Mouse (Mus musculus) right cerebral cortex, postnatal 4 days (tissue): ENCODE results near the gene Gm43518.

Source experiments
- DNase-seq: peaks from one replicate; pipeline ENCODE4 v3.0.0-alpha.2; 2022

Gm43518 gene

GRCm38 (mm10) chr5:123933957-123934591 is 6.9 kb downstream of the Gm43518 start:
- no peak for DNase-seq

GRCm38 (mm10) chr5:123935931-123936330 is 8.7 kb downstream of the Gm43518 start:
- no peak for DNase-seq

- DNase-seq = no peak
Observed at GRCm38 (mm10) chr5:123938479-123938878, 11.3 kb downstream of the Gm43518 start.

DNA sequence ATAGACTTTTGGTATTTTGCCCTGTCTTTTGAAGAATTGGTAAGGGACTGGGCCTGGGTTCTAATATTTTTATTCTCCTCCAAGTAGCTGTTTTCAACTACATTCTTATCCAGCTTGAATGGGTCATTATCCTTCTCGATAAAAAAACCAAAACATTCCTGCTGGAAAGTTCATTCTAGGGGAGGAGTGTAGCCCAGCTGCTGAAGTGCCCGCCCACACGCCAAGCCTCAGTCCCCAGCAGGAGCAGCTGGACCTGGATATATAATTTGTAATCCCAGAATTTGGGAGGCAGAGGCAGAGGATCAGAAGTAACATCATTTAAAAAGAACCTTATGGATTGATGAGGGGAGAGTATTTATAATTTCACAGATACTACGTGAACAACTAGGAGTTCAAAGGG is 19.3 kb downstream of the Gm43518 start:
- no peak for DNase-seq

GRCm38 (mm10) chr5:123947041-123947761 is 20.0 kb downstream of the Gm43518 start:
- DNase-seq = no peak

GRCm38 (mm10) chr5:123952365-123953045 is 25.3 kb downstream of the Gm43518 start:
- no peak for DNase-seq

DNA sequence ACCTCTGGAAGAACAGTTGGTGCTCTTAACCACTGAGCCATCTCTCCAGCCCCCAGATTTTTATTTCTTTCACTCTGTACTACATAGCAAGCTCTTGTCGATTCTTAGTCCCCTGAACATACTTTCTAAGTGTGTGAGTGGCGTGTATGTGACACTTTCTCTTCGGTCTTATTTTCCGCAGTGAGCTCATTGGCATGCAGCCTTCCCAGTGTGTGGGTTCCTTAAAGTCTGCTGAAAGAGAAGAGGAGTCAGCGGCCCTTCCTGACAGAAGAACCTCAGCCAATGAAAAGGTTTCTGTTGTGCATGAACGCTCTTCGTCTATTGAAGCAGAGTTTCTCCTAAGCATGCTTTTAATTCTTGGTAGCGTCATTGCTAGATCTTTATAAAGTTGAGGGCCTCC is 30.0 kb downstream of the Gm43518 start:
- no peak for DNase-seq

GRCm38 (mm10) chr5:123959018-123959417 is 31.8 kb downstream of the Gm43518 start:
- DNase-seq = no peak

DNA sequence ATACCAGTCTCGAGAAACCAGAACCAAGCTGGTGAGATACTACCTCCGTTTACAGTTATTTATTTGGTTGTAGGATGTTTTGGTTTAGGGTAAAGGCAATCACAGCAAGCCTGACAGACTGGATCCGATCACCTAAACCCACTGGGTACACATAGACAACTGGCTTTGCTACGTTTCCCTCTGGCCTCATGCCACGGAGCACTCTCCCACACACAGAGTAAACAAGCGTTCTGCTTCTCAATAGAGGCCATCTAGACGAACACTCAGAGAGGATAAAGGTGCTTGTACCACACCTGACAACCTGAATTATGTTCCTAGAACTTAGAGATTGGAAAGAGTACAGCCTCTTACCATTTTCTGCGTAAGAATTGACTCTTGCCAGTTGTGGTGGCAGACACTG is 32.9 kb downstream of the Gm43518 start:
- DNase-seq = no peak

DNA sequence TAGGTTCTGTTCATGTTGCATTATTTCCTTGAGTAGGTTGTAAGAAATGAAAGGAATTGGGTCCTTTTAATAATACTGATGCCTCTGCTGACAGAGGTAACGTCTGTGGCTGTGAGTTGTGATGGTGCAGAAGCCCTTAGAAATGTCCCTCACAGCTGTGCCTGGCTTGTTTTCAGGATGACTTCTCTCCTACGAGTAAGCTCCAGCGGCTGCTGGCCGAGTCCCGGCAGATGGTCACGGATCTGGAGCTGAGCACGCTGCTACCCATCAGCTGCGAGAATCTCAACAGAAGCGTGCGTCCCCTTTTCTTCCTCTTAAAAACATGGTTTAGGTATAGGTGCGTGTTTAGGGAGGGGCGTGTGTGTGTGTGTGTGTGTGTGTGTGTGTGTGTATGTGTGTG is 33.8 kb downstream of the Gm43518 start:
- no peak for DNase-seq

- no peak for DNase-seq
Observed at GRCm38 (mm10) chr5:123964208-123964607, 37.0 kb downstream of the Gm43518 start.

- DNase-seq = no peak
Observed at GRCm38 (mm10) chr5:123966759-123967158, 39.5 kb downstream of the Gm43518 start.

DNA sequence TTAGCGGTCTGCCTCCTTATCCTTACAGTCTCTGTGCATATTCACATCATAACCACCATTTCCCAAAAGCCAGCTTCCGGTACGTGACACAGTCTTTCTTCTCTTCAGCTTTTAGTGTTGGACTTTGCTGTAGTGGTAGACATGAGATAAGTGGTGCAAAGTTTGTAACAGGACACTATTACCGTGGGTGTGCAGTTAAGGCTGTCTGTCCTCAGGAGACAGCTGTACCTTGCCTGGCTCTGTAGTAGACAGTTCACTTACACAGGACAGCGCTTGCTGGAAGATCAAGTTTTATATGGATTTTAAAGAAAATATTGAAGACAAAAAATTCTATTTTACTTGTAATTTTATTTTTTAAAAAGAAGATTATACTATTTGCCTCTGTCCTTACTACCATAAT is 41.2 kb downstream of the Gm43518 start:
- DNase-seq = no peak

DNA sequence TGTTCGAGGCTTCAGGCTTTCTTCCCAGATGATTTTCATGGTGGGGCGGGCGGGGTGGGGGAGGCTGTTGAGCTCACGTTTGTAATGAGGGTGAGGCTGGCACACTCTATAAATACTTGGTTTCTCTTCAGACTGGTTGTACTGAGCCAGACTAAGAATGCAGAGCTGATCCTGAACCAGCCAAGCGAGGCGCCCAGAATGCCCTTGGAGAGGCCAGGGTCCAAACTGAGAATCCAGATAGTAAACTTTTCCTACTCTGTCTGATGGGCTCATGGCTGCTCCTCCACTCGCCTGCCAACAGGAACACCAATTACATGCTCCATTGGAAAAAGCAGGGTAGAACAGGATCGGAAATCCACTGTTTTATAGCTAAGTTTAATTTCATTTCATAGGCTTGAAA is 42.0 kb downstream of the Gm43518 start:
- DNase-seq = no peak

- DNase-seq = no peak
Observed at GRCm38 (mm10) chr5:123970576-123970975, 43.4 kb downstream of the Gm43518 start.

DNA sequence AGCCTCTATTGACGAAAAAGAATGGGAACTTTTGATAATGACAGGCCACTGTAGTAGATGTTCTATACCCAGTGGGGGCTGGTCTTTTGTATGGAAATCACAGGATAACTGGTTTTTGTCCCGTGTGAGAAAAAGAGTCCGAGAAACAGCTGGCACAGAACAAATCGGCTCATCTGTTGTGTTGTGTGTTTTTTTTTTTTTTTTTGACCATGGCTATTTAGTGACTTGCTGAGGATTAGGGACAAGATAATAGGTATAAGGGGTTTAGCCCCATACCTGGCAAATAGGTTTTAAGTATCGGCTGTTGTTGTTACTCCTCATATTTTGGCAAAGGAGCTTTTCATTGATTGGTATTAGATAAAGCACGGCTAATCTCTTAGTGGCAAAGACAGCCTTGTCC is 45.2 kb downstream of the Gm43518 start:
- no peak for DNase-seq

- DNase-seq = peak; percentile 73
Observed at GRCm38 (mm10) chr5:123973299-123974178, 46.3 kb downstream of the Gm43518 start, which contains the start of gene Hip1r. Gene Hip1r, plus strand, starts transcription at chr5:123973628.

- DNase-seq = no peak
Observed at GRCm38 (mm10) chr5:123974179-123974485, 46.9 kb downstream of the Gm43518 start.

GRCm38 (mm10) chr5:123974616-123975111 is 47.4 kb downstream of the Gm43518 start:
- no peak for DNase-seq

DNA sequence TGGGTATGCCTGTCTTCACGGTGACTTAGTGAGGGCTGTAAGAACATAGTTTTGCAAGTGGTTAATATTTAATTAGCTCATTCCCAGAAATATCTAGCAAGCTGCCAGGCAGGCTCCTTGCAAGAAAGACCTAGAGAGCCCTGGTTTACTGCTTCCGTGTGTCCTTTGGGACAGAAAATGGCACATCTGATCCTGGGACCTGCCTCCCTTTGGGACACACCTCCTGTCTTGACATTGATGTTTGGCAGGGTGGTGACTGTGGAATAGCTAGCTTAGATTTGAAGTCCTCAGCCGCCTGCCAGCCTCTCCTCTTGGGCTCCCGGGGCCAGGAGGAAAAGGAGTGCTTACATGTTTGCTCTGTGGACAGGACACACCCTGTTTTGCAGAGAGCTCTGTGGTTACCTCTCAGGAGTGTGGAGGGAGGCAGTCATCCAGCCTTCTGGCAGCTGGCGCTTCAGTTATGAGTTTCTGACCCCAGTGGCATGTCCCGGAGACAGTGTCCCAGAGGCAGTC is 48.5 kb downstream of the Gm43518 start:
- no peak for DNase-seq

- no peak for DNase-seq
Observed at GRCm38 (mm10) chr5:123977231-123977630, 50.0 kb downstream of the Gm43518 start.

- no peak for DNase-seq
Observed at GRCm38 (mm10) chr5:123978131-123978530, 50.9 kb downstream of the Gm43518 start.
